Mouse (Mus musculus) ovary, adult 10 weeks (tissue): ENCODE measurements around the gene Arf1. TPM values are rescaled to one million over a fixed set of nuclear protein-coding genes. Genes with fewer than 3 reads are reported as not detected.

ENCODE experiments used
- polyA plus RNA-seq: library from polyadenylated mRNA; stranded (reverse); fragments of 350-450 nt; fragmentation: Illumina TruSeq; extraction: RNeasy Lipid Tissue Mini Kit (QIAGEN cat#74804); gene quantifications from one replicate; pipeline ENCODE4 v1.2.3, GENCODE M21; 2014

Gene Arf1
- polyA plus RNA-seq = 221 TPM

GRCm38 (mm10) chr11:59228122-59228953, at the start of gene Arf1:
TSS of gene Arf1 (minus strand) at chr11:59228270.

GRCm38 (mm10) chr11:59208153-59208831, 19.8 kb downstream of the Arf1 start, which contains the start of gene 2310033P09Rik:
TSS of gene 2310033P09Rik (plus strand) at chr11:59208321.

GRCm38 (mm10) chr11:59202081-59202995, 25.7 kb downstream of the Arf1 start, which contains the start of gene Mrpl55:
TSS of gene Mrpl55 (plus strand) at chr11:59202486.

GRCm38 (mm10) chr11:59192059-59192386, 36.0 kb downstream of the Arf1 start, which contains the start of gene Guk1:
TSS of gene Guk1 (minus strand) at chr11:59192212.

GRCm38 (mm10) chr11:59182864-59183331, 45.2 kb downstream of the Arf1 start, which contains the start of gene Gjc2:
TSS of gene Gjc2 (minus strand) at chr11:59183213.

GRCm38 (mm10) chr11:59163255-59164236, 64.5 kb downstream of the Arf1 start, which contains the start of gene Iba57:
TSS of gene Iba57 (minus strand) at chr11:59163739.

Other genes starting within 250 kb of the Arf1 start
- not detected for gene Obscn, start 91.9 kb downstream of the Arf1 start, polyA plus RNA-seq
- gene Iba57, start 64.5 kb downstream of the Arf1 start, polyA plus RNA-seq = 1.6 TPM
- gene Gjc2, start 45.1 kb downstream of the Arf1 start, polyA plus RNA-seq = not detected
- gene Guk1, start 36.1 kb downstream of the Arf1 start, polyA plus RNA-seq = 2.0 TPM
- gene Mrpl55, start 25.8 kb downstream of the Arf1 start, polyA plus RNA-seq = 12.1 TPM
- gene 2310033P09Rik, start 19.9 kb downstream of the Arf1 start, polyA plus RNA-seq = 1.9 TPM
- gene Wnt3a, start 62.5 kb upstream of the Arf1 start, polyA plus RNA-seq = not detected
- gene Wnt9a, start 78.7 kb upstream of the Arf1 start, polyA plus RNA-seq = 0.94 TPM
- gene Prss38, start 147.4 kb upstream of the Arf1 start, polyA plus RNA-seq = not detected
- gene Jmjd4, start 221.8 kb upstream of the Arf1 start, polyA plus RNA-seq = 12.2 TPM
- gene Snap47, start 222.9 kb upstream of the Arf1 start, polyA plus RNA-seq = 21.6 TPM
- 13.4 TPM for gene Zfp867, start 244.2 kb upstream of the Arf1 start, polyA plus RNA-seq